Mouse (Mus musculus) 416B (cell line): ENCODE results near the gene Nutm1.

Experiments used
- DNase-seq: peaks from one replicate; pipeline ENCODE4 v3.0.0; 2011; ENCODE audit warnings: low read depth

Nutm1 gene

DNA sequence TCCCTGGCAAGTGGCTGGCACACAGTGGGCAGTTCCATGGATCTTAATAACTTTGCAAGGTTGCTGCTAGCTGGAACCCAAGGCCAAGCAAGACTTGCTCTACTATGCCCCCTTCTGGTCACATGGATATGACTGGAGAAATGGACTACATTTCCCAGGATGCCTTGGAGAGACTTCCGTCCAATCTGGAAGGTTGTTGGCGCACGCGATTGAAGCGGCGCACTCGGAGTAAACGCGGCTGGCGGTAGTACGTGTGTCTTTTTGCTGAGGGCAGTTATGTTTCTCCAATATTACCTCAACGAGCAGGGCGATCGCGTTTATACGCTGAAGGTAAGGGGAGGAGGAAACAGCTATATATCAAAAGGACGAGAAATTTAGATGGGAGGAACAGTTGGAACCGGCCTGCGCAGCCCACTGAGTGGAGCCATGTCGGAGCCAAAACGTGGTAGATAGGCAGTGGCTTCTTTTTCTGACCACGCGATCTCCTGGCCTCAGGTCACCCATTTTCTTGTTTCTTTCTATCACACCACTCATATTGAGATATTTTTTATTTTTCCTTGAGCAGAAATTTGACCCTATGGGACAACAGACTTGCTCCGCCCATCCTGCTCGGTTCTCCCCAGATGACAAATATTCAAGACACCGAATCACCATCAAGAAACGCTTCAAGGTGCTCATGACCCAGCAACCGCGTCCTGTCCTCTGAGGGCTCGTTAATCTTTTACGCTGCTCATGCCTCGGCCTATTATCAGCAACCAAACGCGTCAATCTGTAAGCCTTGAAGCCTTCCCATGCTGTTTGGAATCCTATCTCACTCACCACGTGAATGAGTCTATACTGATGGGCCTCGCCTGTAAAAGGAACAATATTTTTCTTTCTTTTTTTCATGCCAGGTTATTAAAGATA lies 2.9 kb upstream of the Nutm1 start, which contains the start of gene Nop10:
Nop10 (plus strand) TSS at position 179 of the 906 bp plus-strand sequence.
- DNase-seq = peak; percentile 92

DNA sequence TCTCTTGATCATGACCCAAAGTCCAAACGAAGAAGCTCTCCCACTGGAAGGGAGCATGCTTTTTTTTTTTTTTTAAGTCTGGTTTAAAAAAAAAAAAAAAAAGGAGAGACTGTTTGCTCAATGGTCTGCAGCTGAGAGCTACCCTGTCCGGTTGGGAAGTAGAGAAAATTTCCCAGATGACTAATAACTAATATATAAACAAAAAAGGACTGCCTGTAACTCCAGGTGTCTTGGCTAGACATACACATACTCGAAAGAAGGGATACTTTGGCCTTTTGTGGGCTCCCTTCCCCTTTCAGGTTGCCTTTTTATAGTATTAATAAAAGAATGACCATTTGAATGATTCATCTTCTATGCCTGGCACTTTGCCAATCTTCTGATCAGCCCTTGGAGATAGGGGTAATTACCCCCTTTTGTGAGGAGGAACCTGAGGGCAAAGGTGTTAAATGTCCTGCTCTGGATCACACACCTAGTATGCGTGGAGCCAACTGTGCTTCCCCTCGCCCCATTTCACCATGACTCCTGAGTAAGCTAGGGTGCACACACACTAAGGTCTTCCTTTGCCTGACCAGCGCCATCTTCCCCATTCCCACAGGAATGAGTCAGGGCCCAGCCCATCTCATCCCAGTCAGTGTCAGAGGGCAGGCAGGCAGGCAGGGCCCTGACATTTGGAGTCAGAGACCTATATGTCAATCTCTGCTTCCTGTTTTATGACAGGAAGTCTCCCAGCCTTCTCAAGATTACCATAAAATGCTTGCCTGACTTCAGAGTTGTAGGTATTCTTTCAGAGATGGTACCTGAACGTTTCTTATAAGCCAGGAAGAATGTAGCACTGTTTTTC lies 4.2 kb downstream of the Nutm1 start:
- DNase-seq = no peak

DNA sequence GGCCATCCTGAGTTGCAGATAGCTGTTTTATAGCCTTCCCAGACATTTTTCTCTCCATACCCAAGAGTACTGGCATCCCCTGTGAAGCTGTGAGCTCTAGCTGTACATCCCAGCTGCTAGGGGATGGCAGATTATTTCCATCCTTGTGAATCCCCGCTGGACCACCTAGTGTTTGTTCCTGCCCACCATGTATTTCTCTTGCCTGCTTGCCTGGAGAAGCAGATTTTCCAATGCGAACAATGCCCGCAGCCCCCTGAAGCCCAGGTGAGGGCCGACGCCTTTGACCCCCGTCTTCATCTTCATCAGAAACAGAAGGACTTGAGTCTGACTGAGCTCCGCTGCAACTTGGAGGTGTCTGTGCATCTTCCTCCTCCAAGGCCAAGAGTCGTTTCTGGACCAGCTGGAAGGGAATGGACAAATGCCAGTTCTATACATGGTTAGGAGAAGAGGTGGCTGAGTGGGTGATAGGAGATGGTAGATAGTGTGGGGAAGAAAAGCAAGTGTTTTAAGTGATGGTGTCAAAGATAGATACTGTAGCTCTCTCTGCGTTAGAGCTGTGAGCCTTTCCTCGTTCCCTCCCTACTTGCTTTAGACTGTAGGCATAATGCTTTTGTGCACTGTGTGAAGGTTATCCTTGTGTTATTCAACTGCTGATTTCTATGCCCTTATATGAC lies 9.2 kb downstream of the Nutm1 start:
- no peak for DNase-seq

DNA sequence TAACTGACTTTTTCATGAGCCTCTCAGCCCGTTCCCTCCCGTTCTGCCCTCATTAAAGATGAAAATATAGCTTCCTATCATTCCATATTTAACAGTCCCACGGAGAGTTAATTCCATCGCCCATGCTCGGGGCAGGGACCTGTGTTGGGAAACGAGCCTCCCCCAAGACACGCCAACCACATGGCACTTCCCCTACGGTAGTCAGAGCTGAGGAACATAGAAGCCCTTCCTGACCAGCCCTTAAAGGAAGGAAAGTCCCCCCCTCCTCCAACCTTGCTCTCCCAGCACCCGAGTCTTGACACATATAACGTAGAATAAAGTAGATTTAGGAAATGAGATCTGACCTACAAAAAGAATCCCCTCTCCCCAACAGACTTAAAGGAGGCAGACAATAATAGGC lies 11.8 kb downstream of the Nutm1 start:
- no peak for DNase-seq

DNA sequence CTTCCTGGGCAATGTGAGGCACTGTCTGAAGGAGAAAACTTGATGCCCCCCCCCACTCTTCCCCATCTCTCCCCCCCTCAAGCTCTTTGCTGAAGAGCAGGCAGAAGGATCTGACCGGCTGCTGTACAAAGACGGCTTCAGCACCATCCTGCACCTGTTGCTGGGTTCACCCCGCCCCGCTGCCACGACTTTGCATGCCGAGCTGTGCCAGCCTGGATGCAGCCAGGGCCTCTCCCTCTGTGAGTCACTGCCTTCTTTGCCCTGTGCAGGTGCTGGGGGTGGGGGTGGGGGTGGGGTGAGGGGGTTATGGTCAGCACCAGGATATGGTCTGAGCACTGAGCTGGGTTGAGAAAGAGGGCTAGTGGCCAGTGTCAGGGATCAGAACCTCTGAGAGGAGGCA lies 12.9 kb downstream of the Nutm1 start:
- no peak for DNase-seq

DNA sequence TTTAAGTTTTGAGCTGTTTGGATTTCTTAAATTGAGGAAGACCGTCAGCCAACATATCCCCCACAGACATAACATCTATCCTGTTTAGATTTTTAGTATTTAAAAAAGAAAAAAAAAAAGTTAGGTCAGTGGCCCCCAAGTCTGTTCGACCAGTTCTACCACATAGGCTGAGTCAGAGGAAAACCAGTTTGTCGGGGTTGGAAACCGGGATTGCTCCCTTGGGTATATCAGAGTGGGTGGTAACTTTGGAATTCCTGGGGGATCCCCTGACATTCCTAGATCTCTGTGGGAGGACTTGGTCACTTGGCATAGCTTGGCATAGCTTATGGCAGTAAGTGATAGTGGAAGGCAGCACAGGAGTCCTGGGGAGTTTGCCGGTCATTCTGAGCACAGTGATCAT lies 13.8 kb downstream of the Nutm1 start:
- DNase-seq = no peak

DNA sequence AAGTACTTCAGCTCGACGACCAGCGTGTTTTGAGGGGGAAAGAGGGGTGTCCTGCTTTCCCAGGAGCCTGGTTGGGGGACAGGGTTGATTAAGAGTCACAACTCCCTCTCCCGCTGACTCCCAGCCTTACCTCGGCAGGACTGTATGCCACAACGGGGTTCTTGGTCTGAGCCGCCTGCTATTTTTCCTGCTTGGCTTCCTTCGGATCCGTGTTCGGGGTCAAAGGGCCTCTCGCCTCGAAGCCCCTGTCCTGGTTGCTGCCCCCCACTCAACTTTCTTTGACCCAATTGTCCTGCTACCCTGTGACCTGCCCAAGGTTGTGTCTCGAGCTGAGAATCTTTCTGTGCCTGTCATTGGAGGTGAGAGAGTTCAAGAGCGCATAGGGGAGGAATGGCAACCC lies 17.3 kb downstream of the Nutm1 start:
- DNase-seq = no peak

DNA sequence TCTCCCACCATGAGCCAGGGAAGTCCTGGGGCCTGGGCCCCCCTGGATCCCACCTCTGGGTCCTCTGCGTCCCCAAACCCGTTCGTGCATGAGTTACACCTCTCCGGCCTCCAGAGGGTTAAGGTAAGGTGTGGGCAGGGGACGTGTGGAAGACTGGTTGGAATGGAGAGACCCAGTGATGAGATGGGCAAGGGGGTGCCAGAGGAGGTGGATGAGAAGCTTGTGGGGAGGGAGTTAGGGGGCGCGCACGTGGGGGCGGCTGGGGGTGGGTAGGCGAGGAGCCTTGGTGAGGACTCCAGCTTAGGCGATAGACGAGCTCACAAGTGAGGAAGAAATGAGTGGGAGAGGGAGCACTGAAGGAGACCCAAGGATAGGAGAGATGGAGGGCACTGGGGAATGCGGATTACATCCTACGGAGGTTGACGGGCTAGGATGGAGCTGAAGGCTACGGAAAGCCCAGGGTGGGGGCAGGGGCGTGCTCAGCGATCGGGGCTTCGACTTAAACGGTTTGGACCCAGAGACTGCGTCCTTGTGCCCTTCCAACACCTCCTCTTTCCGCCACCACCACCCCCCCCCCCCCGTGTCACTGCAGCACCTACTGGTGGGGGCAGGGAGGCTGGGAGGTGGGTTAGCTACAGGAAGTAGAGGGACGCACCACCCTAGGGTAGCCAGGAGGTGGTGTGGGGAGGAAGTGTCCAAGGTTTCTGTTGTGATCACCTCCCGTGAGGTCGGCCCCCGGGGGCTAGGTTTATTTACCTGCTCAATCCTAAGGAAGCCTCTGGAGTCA lies 19.0 kb downstream of the Nutm1 start:
- DNase-seq = peak; percentile 51

DNA sequence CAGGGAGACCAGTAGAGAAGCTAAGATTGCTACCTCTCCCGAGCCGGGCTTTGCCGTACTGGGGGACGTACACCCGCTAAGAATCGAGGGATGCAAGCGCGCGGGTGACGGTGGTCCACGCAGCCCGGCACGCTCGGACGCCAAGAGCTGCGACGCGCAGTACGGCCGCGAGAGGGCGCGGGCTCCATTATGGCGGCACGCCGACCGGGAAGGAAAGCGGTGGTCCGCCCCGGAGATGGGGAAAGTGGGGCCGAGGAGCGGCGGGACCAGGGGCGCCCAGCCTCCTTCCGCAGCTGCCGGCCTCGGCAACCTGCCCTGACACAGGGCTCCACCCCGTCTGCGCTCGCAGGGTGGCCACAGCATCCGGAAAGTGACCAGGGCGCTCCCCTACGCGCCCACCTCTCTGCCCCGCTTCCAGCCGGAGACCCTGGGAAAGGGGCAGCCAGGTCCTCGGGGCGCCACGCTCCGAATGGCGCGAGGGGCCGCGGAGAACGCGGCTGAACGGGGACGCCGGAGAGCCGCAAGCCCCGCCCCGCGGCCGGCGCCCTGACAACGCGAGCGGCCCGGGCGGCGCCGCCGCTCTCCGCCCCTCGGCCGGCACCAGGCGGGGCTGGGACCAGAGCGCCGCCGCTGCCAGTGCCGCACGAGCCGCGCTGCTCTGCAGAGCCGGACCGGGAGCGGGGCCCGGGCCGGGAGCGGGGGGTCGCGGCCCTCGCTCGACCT lies 19.7 kb downstream of the Nutm1 start, which contains the start of gene Lpcat4:
Lpcat4 (plus strand) TSS at position 257 of the 723 bp plus-strand sequence.
- peak; percentile 83 for DNase-seq

DNA sequence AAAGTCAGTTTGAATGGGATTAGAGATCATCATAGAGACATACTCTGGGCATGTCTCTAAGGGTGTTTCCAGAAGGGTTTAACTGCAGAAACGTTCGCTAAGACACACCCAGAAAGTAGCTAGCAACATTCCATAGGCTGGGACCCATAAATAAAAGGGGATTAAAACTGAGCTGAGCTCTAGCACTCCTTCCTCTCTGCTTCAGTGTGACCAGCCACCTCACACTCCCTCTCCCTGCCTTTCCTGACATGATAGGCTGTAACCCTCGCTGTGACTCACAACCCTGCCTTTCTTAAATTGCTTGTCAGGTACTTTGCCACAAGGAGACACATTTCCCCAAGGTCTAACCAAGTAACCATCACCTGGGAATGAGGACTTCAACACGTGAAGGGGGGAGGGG lies 21.1 kb downstream of the Nutm1 start:
- peak; percentile 49 for DNase-seq

DNA sequence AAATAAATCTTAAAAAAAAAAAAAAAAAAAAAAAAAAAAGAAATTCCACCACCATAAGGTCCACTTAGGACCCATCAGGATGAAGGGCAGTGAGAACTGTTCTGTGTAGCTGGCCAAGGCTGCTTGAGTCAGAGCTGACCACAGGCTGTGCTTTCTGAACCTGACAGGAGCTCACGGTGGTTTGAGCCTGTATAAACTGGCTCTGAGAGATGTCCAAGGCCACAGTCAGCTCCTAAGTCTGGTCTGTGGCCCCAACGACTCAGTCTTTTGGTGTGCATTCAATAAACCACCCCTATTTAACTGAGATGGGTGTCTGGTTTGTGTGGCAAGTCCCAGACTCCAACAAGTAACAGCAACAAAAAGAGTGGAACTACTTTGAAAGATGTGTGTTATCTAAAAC lies 22.5 kb downstream of the Nutm1 start:
- DNase-seq = peak; percentile 72

DNA sequence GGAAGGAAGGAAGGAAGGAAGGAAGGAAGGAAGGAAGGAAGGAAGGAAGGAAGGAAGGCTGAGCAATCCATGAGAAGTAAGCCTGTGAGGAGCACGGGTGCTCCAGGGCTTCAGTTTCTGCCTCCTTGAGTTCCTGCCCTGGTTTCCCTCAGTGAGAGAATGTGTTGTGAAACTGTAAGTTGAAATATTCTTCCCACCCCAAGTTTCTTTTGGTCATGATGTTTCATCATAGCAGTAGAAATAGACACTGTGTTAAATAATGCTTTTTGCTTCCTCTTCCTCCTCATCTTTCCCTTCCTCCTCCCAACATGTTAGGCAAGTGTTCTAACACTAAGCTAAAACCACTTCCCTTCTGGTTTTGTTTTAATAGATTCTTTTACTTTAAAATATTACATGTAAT lies 26.5 kb downstream of the Nutm1 start:
- peak; percentile 72 for DNase-seq

DNA sequence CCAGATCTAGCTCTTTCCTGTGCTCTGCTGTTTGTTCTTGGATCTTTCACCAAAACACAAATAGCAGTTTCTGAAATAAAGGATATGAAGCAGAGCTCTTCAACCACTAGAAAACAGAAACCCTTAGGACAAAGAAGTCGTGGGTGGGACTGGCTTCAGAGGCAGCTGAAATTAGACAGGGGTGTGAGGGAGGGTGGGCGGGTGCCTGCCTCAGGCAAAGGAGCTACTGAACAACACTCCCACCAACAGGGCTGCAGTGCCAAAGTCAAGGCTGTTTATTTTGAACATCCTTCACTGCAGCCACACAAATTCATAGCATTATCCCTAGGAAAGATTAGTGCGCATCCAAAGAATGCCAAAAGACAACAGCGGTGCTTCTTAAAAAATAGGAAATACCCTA lies 34.7 kb downstream of the Nutm1 start:
- DNase-seq = no peak

DNA sequence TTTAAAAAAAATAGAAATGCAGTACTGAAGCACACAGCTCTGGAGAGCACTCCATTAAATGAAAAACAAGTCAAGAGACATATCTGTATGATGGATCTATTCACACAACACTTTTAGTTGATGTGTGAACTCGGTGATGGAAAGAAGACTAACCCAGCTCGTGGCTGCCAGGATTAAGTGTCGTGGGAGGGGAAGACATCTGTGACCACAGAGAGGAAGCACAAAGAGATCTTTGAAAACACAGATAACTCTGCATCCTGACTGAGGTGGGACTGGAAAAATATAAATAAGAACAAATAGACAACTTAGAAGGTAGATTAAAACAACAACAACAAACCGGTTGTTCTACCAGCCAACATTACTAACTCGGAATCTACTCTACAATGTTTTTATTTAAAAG lies 36.5 kb downstream of the Nutm1 start:
- peak; percentile 58 for DNase-seq

DNA sequence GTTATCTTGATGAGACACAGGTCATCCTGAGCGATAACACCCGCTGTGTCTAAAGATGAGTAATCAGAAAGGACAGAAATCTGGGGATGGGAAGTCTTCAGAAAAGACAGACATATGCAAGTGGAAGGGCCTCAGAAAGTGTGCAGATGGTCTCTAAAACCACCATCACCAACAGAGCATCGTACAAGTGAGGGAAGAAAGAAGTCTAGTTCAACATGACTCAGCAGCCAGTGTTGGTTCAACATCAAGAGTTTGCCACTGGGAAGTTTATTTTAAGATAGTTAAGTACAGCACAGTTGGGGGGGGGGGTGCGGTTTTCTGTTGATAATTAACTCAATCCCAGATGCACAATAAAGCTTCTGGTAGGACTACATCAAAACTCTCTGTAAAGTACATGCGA lies 38.2 kb downstream of the Nutm1 start:
- DNase-seq = peak; percentile 21

DNA sequence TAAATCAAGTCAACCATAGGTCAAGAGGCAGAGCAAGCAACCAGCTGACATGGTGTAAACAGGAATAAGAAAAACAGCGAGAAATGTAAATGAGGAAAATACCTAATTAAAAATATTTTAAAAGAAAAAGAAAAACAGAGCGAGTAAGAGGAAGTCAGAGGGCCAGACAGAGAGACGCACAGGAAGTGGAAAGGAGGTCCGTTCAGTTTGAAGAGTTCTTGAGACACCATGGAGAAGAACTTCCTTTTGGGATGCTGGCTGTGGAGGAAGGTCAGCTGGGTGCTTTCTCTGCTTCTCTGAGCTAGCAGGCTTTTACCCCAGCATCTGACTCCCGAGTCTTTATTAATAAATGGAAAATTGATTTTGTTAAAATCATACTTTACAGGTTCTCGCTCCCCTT lies 41.5 kb downstream of the Nutm1 start:
- peak; percentile 23 for DNase-seq

DNA sequence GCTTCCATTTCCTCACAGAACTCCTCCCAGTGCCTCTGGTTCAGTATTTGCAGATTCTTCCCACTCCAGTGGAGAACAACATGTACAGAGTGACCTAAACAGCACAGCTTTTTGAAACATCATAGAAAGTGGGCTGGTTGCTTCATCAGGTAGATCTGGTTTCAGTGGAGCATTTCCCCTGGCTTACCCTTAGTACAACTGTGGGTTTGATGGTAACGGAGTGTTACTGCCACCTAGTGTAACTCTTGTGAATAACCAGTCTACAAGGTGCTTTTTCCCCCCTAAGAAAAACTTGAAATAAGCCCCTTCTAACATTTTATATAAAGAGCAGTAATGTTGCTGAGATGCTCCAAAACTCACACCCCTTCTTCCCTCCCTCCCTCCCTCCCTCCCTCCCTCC lies 43.1 kb downstream of the Nutm1 start:
- DNase-seq = peak; percentile 73

DNA sequence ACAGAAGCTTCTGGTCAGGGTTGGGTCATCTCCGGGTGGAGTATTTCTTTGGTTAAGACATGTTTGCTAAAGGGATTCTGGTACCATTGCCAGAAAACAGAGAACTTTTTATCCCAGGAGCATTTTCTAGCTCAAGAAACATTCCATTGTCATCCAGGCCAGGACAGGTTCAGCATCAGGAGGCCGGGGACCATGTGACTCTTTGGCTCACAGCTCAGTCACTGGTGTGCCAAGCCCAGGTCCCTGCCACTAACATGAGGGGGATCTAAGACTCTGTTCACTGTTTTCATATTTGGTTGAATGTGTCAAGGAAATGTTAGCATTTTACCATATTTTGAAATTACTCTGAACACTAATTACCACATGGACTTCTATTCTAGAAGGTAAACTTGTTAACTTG lies 48.4 kb downstream of the Nutm1 start:
- no peak for DNase-seq

DNA sequence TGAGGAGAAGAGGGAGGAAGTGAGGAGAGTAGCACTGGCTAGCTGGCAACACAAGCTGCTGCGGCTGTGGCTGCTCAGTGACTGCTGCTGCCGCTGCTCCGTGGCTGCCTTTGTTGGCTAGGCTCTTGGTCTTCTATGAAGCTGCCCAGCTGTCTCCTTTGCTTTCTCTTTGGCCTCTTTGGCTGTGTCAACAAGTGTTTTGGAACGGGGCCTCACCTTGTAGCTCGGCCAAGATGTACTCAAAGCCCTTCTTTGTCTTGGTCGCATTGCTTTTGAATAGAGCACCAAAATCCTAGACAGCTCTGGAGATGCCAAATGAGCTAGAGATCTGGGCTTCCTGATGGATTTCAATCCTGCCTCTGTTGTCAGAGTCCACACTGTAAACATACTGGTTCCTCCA lies 48.9 kb downstream of the Nutm1 start:
- DNase-seq = no peak

DNA sequence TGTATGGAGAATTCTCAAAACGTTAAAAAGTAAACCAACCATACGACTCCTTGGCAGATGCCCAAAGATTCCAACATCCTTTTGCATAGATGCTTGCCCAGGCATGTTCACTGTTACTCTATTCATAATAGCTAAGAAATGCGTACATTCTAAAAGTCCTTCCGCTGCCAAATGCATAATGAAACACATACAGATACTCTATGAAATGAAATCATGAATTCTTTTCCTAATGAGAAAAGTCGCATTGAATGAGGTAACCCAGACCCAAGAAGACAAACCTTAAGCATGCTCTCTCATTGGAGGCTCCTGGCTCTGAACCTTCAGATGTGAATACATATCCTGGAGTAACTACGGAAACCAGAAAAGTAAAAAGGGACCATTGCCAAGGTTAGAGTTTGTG lies 56.0 kb downstream of the Nutm1 start:
- DNase-seq = no peak
